Mouse (Mus musculus): ENCODE measurements around the gene Btrc.
"Not testable (repeated sequence)": the region's sequence is repeated elsewhere in the genome, so short reads cannot be mapped to it uniquely, and the experiment has no call there.

- TF ChIP-seq CTCF (IDR thresholded peaks at IDR 0.05; ENCODE audit: borderline replicate concordance, control insufficient read depth, extremely low read depth, insufficient read depth, low read length, poor library complexity); POLR2A (IDR thresholded peaks at IDR 0.05; ENCODE audit: control insufficient read depth, extremely low read depth, insufficient read depth, low read length, poor library complexity): not testable (repeated sequence)
Observed at GRCm38 (mm10) chr19:45384815-45385214, 21.3 kb downstream of the Btrc start.

All from thymus, adult 2 months (tissue).